Mouse (Mus musculus) liver, adult 2 months (tissue): ENCODE results near the gene Hnrnph3.

ENCODE experiments used
- CTCF ChIP-seq: fragments of 200-500 bp; IDR thresholded peaks from 2 replicates; pipeline ENCODE4 v1.5.1; 2011; ENCODE audit warnings: low read depth, low read length, control low read depth
- POLR2A ChIP-seq: fragments of 200-500 bp; IDR thresholded peaks from 2 replicates; pipeline ENCODE4 v1.6.1; 2011; ENCODE audit warnings: low read length, control low read depth; ENCODE audit not compliant: insufficient read depth; ENCODE audit errors: extremely low read depth

GRCm38 (mm10) chr10:63025491-63026011, 1.5 kb upstream of the Hnrnph3 start:
- TF ChIP-seq CTCF, result no peak
- no peak for TF ChIP-seq POLR2A
